8 mouse cellular contexts compared by ENCODE assay signal in genomic region chr1:119919299-119919698, GRCm38 (mm10). TPM values are rescaled to one million over a fixed set of nuclear protein-coding genes. Genes with fewer than 3 reads are reported as not detected.
DNase-seq lines count a peak whose midpoint lies in the region; ATAC-seq and TF ChIP-seq lines count a peak whose summit lies in the region.

No protein-coding gene starts in this region.

- peak; percentile 36; the same call in 1 of the 2 replicates for TF ChIP-seq CTCF in liver, adult 2 months (IDR thresholded peaks at IDR 0.05; ENCODE audit: low read depth, low read length)

- WGBS in liver, adult 2 months, result 45% methylated on average over 4 of the region's 4 CpGs
- 46% methylated on average over 4 of the region's 4 CpGs for WGBS in liver, embryonic 12.5 days (ENCODE audit: insufficient replicate concordance)

- no peak overlapping the region for H3K27ac ChIP-seq in liver, adult 2 months (replicated peaks; ENCODE audit: insufficient read depth, low read depth, low read length)
- H3K27ac ChIP-seq in liver, embryonic 12.5 days, result no peak overlapping the region

- no peak for TF ChIP-seq POLR2A in liver, adult 2 months (IDR thresholded peaks at IDR 0.05; ENCODE audit: extremely low read depth, insufficient read depth, low read length)

- no peaks in the 10 kb centered on the region for H3K79me2 ChIP-seq in liver, adult 2 months (ENCODE audit: control insufficient read depth, insufficient read depth, low read length)

- H3K4me1 ChIP-seq in liver, adult 2 months (ENCODE audit: control insufficient read depth, insufficient read depth, low read length), result no peaks in the 10 kb centered on the region
- H3K4me1 ChIP-seq in liver, embryonic 12.5 days, result peaks cover 12% of the 10 kb centered on the region; the same call in 1 of the 2 replicates

- no peaks in the 10 kb centered on the region for H3K36me3 ChIP-seq in liver, adult 2 months (ENCODE audit: control insufficient read depth, insufficient read depth, low read length)
- H3K36me3 ChIP-seq in liver, embryonic 12.5 days, result no peaks in the 10 kb centered on the region
- no peaks in the 10 kb centered on the region for H3K36me3 ChIP-seq in splenic B cell, adult 2 months (ENCODE audit: control insufficient read depth, insufficient read depth, low read length, poor library complexity, severe bottlenecking)

- H3K4me2 ChIP-seq in liver, embryonic 12.5 days, result no peak overlapping the region

- no peak overlapping the region for H3K4me3 ChIP-seq in liver, adult 2 months (ENCODE audit: insufficient read depth, low read depth, low read length)
- H3K4me3 ChIP-seq in liver, embryonic 12.5 days, result no peak overlapping the region

- DNase-seq in embryo, embryonic 10 days (ENCODE audit: low spot score), result peak; percentile 25
- no peak for DNase-seq in embryo, embryonic 9.5 days (ENCODE audit: extremely low spot score)
- DNase-seq in liver, adult 2 months (ENCODE audit: extremely low read depth, low read depth, low spot score), result no peak
- DNase-seq in c-Kit-positive CD71-positive TER-119-positive erythroid progenitor cells, embryonic 14.5 days (ENCODE audit: low spot score), result peak; percentile 24
- peak; percentile 33 for DNase-seq in splenic B cell, adult 2 months (ENCODE audit: low read depth, low spot score)
- no peak for DNase-seq in right cerebral cortex, postnatal 4 days
- no peak for DNase-seq in T-cell, adult 2 months (ENCODE audit: low spot score)

- ATAC-seq in liver, embryonic 12.5 days, result no peak

- H3K9ac ChIP-seq in liver, adult 2 months (ENCODE audit: low read depth, low read length), result no peak overlapping the region
- no peak overlapping the region for H3K9ac ChIP-seq in liver, embryonic 12.5 days

- H3K9me3 ChIP-seq in liver, embryonic 12.5 days (replicated peaks), result no peaks in the 10 kb centered on the region

- H3K27me3 ChIP-seq in liver, adult 2 months (ENCODE audit: control insufficient read depth, insufficient read depth, low read length), result no peaks in the 10 kb centered on the region
- H3K27me3 ChIP-seq in liver, embryonic 12.5 days (replicated peaks), result no peaks in the 10 kb centered on the region
- H3K27me3 ChIP-seq in splenic B cell, adult 2 months (ENCODE audit: control insufficient read depth, insufficient read depth, low read length, poor library complexity, severe bottlenecking), result no peaks in the 10 kb centered on the region

RNA-seq across cellular contexts. Expression of gene Tmem177, which starts 6.3 kb away (rescaled TPM):
- 4.0 and 4.4 TPM in 2 replicates for total RNA-seq in liver, adult 2 months (2014; rRNA removed)
- 4.1 and 4.9 TPM in 2 replicates for polyA plus RNA-seq in liver, adult 2 months (2012; rRNA removed)
- 4.8 and 5.4 TPM in 2 replicates for polyA plus RNA-seq in liver, embryonic 12.5 days (2016; fragmentation: Nextera tagmentation; extraction: Ambion mirVana)

Comparison
In these comparisons a context has a peak if more than half of its experiments do, and no peak if none do; other contexts are left out.
1. DNase-seq: peak in embryo, embryonic 10 days (single experiment), c-Kit-positive CD71-positive TER-119-positive erythroid progenitor cells, embryonic 14.5 days (single experiment) and splenic B cell, adult 2 months (single experiment); none in embryo, embryonic 9.5 days (single experiment), liver, adult 2 months (single experiment), right cerebral cortex, postnatal 4 days (single experiment) and T-cell, adult 2 months (single experiment).